Mouse (Mus musculus): ENCODE measurements around the gene Prm2.

GRCm38 (mm10) chr16:10827269-10827668, 31.3 kb upstream of the Prm2 start:
- TF ChIP-seq CTCF (IDR thresholded peaks at IDR 0.05; ENCODE audit: extremely low read depth, insufficient read length, insufficient replicate concordance, low read depth, low read length) (no peak), POLR2A (IDR thresholded peaks at IDR 0.05; ENCODE audit: low read depth, low read length) (no peak)
